Mouse (Mus musculus) lung, postnatal 0 days (tissue): ENCODE results near the gene Tap1. TPM values are rescaled to one million over a fixed set of nuclear protein-coding genes. Genes with fewer than 3 reads are reported as not detected.
A peak's percentile ranks its signal among the peaks of the same experiment; 100 is the strongest.
"Not testable (repeated sequence)": the region's sequence is repeated elsewhere in the genome, so short reads cannot be mapped to it uniquely, and the experiment has no call there.

ENCODE experiments used
- ATAC-seq: fragments of 200-750 bp; cut with Nextera tagmentation; 2 replicates; pipeline ENCODE4 v1.8.0; 2017; ENCODE audit warnings: moderate library complexity
- DNase-seq: peaks from one replicate; pipeline ENCODE4 v3.0.0-alpha.2; 2016; ENCODE audit warnings: low spot score
- H3K27ac ChIP-seq: fragments of 300-500 bp; sonication (generic); 2 replicates; pipeline ENCODE4 v1.5.1; 2014; ENCODE audit warnings: antibody characterized with exemption, mild to moderate bottlenecking, low read length, mixed read lengths
- H3K27me3 ChIP-seq: fragments of 300-500 bp; sonication (generic); replicated peaks from 2 replicates; pipeline ENCODE4 v1.6.1; 2014; ENCODE audit warnings: low read length, mixed read lengths; ENCODE audit not compliant: insufficient read depth
- H3K36me3 ChIP-seq: fragments of 300-500 bp; sonication (generic); 2 replicates; pipeline ENCODE4 v1.6.1; 2014; ENCODE audit warnings: low read length, mixed read lengths; ENCODE audit not compliant: insufficient read depth
- H3K4me1 ChIP-seq: fragments of 300-500 bp; sonication (generic); 2 replicates; pipeline ENCODE4 v1.6.1; 2014; ENCODE audit warnings: antibody characterized with exemption, low read depth, low read length, mixed read lengths; ENCODE audit not compliant: insufficient read depth
- H3K4me2 ChIP-seq: fragments of 300-500 bp; sonication (generic); replicated peaks from 2 replicates; pipeline ENCODE4 v1.6.1; 2014; ENCODE audit warnings: low read depth, mild to moderate bottlenecking, low read length, moderate library complexity, mixed read lengths
- H3K4me3 ChIP-seq: fragments of 300-500 bp; sonication (generic); 2 replicates; pipeline ENCODE4 v1.5.1; 2014; ENCODE audit warnings: low read depth, low read length
- H3K9ac ChIP-seq: fragments of 300-500 bp; sonication (generic); replicated peaks from 2 replicates; pipeline ENCODE4 v1.6.1; 2014; ENCODE audit warnings: low read depth, mild to moderate bottlenecking
- H3K9me3 ChIP-seq: fragments of 300-500 bp; sonication (generic); 2 replicates; pipeline ENCODE4 v1.6.1; 2016; ENCODE audit warnings: low read length, mixed read lengths
- CTCF ChIP-seq: IDR thresholded peaks from 2 replicates; pipeline ENCODE4 v1.5.1; 2016; ENCODE audit warnings: antibody characterized with exemption, mild to moderate bottlenecking
- EP300 ChIP-seq: IDR thresholded peaks from 2 replicates; pipeline ENCODE4 v1.6.1; 2016; ENCODE audit warnings: antibody characterized with exemption, mild to moderate bottlenecking, control low read depth
- WGBS: fragments of 180-500 bp; shearing (Covaris S2); extraction: QIAGEN DNeasy Blood & Tissue Kit; methylation state at CpG from one replicate; pipeline ENCODE4 v1.1.7; 2014; 5-methylcytosine and 5-hydroxymethylcytosine counted together
- polyA plus RNA-seq: library from polyadenylated mRNA; unstranded; fragments of >200 nt; fragmentation: Nextera tagmentation; extraction: Ambion mirVana; gene quantifications from 2 replicates; pipeline ENCODE4 v1.2.1, GENCODE M21; 2015

The Tap1 gene
- polyA plus RNA-seq, 1 experiment from 2014 or later = 12.6 TPM

GRCm38 (mm10) chr17:34142456-34143010 lies 44.8 kb upstream of the Tap1 start:
- Histone ChIP-seq H3K4me1 (no peaks in the 10 kb centered on the region), H3K36me3 (no peaks in the 10 kb centered on the region), H3K4me2 (no peak overlapping the region), H3K27me3 (no peaks in the 10 kb centered on the region), H3K9ac (no peak overlapping the region), H3K4me3 (no peak overlapping the region), H3K9me3 (no peaks in the 10 kb centered on the region), H3K27ac (peak overlapping the region; percentile 51; the same call in 1 of the 2 replicates)
- TF ChIP-seq CTCF (no peak), EP300 (no peak)
- WGBS = 42% methylated on average over 7 of the region's 7 CpGs
- ATAC-seq (peak; percentile 11; the same call in 1 of the 2 replicates), DNase-seq (no peak)

GRCm38 (mm10) chr17:34143033-34143432 lies 44.3 kb upstream of the Tap1 start, which contains the start of gene H2-DMb2:
H2-DMb2 (plus strand) TSS chr17:34143307.
- H3K9ac ChIP-seq = no peak within 1 kb of the TSS
- TF ChIP-seq CTCF (no peak), EP300 (no peak)
- no peaks in the 10 kb centered on the region for H3K9me3 ChIP-seq
- DNase-seq (peak; percentile 75), ATAC-seq (peak; percentile 79)
- no peak within 1 kb of the TSS for H3K4me3 ChIP-seq
- 20% methylated on average over 7 of the region's 7 CpGs for WGBS
- H3K4me1 ChIP-seq = no peaks in the 10 kb centered on the region
- H3K27ac ChIP-seq = peak within 1 kb of the TSS; percentile 51; the same call in 1 of the 2 replicates
- no peak within 1 kb of the TSS for H3K4me2 ChIP-seq
- H3K36me3 ChIP-seq = no peaks in the 10 kb centered on the region
- no peaks in the 10 kb centered on the region for H3K27me3 ChIP-seq

- DNase-seq = no peak
- no peak overlapping the region for H3K4me3 ChIP-seq
- ATAC-seq = no peak
- no peak overlapping the region for H3K9ac ChIP-seq
- TF ChIP-seq CTCF = no peak
- TF ChIP-seq EP300 = no peak
- H3K4me1 ChIP-seq = no peaks in the 10 kb centered on the region
- no peak overlapping the region for H3K27ac ChIP-seq
- WGBS = 31% methylated on average over 5 of the region's 5 CpGs
- no peaks in the 10 kb centered on the region for H3K9me3 ChIP-seq
- H3K4me2 ChIP-seq = no peak overlapping the region
- H3K27me3 ChIP-seq = no peaks in the 10 kb centered on the region
- no peaks in the 10 kb centered on the region for H3K36me3 ChIP-seq
These were observed 43.9 kb upstream of the Tap1 start for GRCm38 (mm10) chr17:34143461-34143860.

DNA sequence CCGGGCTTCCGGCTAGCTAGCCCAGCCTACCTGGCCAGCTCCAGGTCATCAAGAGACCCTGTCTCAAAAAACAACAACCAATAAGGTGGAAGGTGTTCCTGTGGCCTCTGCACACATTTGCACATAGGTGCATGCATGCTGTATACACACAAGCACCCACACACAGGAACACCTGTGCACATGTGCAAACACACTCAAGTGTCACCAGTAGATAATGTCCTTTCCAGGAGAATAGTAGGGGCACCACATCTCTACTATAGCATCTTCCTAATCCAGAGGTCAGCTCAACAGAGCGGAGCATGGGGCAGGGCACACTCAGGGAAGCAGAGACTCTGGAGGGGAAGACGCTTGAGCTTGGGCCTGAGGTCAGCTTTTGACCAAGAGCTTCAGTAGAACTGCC lies 43.1 kb upstream of the Tap1 start:
- H3K9me3 ChIP-seq, H3K27me3 ChIP-seq, DNase-seq, H3K4me2 ChIP-seq, H3K27ac ChIP-seq, H3K36me3 ChIP-seq, H3K4me3 ChIP-seq, H3K9ac ChIP-seq, H3K4me1 ChIP-seq, ATAC-seq: not testable (repeated sequence)
- 96% methylated on average over 3 of the region's 4 CpGs for WGBS

GRCm38 (mm10) chr17:34144960-34145371 lies 42.4 kb upstream of the Tap1 start:
- Histone ChIP-seq H3K27me3 (no peaks in the 10 kb centered on the region), H3K4me2 (no peak overlapping the region), H3K27ac (no peak overlapping the region), H3K4me1 (no peaks in the 10 kb centered on the region), H3K9me3 (no peaks in the 10 kb centered on the region), H3K4me3 (no peak overlapping the region), H3K9ac (no peak overlapping the region), H3K36me3 (no peaks in the 10 kb centered on the region)
- no peak for TF ChIP-seq EP300
- no peak for TF ChIP-seq CTCF
- ATAC-seq = no peak
- 66% methylated on average over 3 of the region's 3 CpGs for WGBS
- DNase-seq = no peak

DNA sequence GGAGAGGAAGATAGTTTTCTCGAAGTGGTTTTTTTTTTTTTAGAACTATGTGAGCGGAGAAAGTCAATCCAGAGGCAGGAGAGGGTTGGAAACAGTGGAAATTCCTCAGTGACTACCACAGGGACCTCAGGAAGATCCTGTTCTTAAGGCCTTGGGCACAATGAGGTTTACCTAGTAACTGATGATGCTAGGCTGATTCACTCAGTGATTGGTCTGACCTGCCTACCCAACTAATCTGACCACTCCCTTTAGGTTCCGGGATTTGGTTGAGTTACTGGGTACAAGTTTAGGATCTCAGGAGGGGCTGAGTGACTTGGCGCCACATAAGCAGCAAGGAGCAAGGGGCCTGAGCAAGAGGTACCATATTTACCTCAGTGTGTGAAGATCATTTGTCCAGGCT lies 34.4 kb upstream of the Tap1 start, which contains the start of gene H2-DMb1:
Gene H2-DMb1, plus strand, starts transcription at position 150 of the 400 bp plus-strand sequence.
- no peaks in the 10 kb centered on the region for H3K9me3 ChIP-seq
- H3K27ac ChIP-seq = no peak within 1 kb of the TSS
- no peaks in the 10 kb centered on the region for H3K27me3 ChIP-seq
- TF ChIP-seq EP300 (no peak), CTCF (no peak)
- H3K4me3 ChIP-seq = no peak within 1 kb of the TSS
- no peaks in the 10 kb centered on the region for H3K4me1 ChIP-seq
- 0 out of 2 replicates have a peak within 1 kb of the TSS, but pooled peaks have one; percentile 27 for H3K4me2 ChIP-seq
- DNase-seq = peak; percentile 83
- peak; percentile 91 for ATAC-seq
- no peak within 1 kb of the TSS for H3K9ac ChIP-seq
- no peaks in the 10 kb centered on the region for H3K36me3 ChIP-seq
- WGBS = 46% methylated on average over 4 of the region's 4 CpGs

DNA sequence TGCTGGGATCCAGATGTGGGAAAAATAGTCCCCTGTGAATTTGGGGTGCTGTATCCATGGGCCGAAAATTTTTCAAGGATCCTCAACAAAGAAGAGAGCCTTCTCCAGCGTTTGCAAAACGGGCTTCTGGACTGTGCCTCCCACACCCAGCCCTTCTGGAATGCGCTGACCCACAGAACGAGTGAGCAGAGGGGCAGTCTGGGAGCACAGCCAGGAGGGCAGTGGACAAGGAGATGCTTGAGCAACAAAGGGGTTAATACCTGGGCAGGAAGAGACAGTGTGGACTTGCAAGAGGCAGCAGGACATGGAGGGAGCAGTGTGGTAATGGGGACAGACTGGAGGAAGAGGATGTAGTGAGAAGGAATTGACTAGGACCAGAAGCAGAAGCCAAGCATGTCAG lies 31.8 kb upstream of the Tap1 start:
- ATAC-seq = no peak
- Histone ChIP-seq H3K27ac (no peak overlapping the region), H3K4me2 (no peak overlapping the region), H3K9ac (no peak overlapping the region), H3K4me1 (no peaks in the 10 kb centered on the region), H3K4me3 (no peak overlapping the region), H3K9me3 (no peaks in the 10 kb centered on the region), H3K36me3 (no peaks in the 10 kb centered on the region), H3K27me3 (no peaks in the 10 kb centered on the region)
- no peak for DNase-seq
- WGBS = 32% methylated on average over 5 of the region's 5 CpGs
- no peak for TF ChIP-seq CTCF
- TF ChIP-seq EP300 = no peak
